Mouse (Mus musculus) heart, adult 2 months (tissue): Measurements from ENCODE around the gene Eif4e.

ENCODE experiments used
- CTCF ChIP-seq: fragments of 200-600 bp; IDR thresholded peaks from 2 replicates; pipeline ENCODE4 v1.8.1; 2022; ENCODE audit warnings: antibody characterized with exemption, mild to moderate bottlenecking, moderate library complexity
- EP300 ChIP-seq: fragments of 200-500 bp; IDR thresholded peaks from 2 replicates; pipeline ENCODE4 v1.6.1; 2011; ENCODE audit warnings: low read depth, low read length, control low read depth; ENCODE audit not compliant: insufficient read depth

DNA sequence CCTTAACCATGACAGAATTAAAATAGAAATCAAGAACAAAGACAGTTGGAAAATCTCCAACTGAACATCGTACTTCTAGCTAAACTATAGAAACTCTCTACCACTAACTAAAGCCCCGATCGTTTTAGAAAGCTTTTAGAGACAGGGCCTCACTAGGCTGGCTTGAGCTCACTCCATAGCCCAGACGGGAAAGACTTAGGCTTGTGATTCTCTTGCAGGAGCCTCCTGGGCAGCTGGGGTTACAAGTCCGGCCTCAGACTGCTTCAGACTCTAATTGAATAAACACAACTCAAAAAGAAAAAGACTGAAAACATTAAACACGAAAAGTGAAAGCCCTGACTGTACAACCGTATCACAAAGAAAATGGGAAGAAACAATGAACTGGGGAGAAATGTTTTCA is 60.2 kb downstream of the Eif4e start:
- no peak for TF ChIP-seq CTCF
- TF ChIP-seq EP300 = no peak
